Mouse (Mus musculus) adrenal gland, adult 18-20 months (tissue): Measurements from ENCODE around the gene Gna11. TPM values are rescaled to one million over a fixed set of nuclear protein-coding genes. Genes with fewer than 3 reads are reported as not detected.
A peak's percentile ranks its signal among the peaks of the same experiment; 100 is the strongest.

Experiments
- DNase-seq, 2 experiments: peaks; one replicate each; pipeline ENCODE4 v3.0.0; 2021 to 2022; ENCODE audit warnings: low spot score in 2 of 2
- total RNA-seq, 2 experiments: library from RNA; stranded (reverse); gene quantifications; 1 replicate in 1 of 2; 2 replicates in 1 of 2; pipeline ENCODE4 v1.2.3; 2021

Gna11 gene
- total RNA-seq, 2 experiments from 2014 or later, result 81.7 to 83.4 TPM

DNA sequence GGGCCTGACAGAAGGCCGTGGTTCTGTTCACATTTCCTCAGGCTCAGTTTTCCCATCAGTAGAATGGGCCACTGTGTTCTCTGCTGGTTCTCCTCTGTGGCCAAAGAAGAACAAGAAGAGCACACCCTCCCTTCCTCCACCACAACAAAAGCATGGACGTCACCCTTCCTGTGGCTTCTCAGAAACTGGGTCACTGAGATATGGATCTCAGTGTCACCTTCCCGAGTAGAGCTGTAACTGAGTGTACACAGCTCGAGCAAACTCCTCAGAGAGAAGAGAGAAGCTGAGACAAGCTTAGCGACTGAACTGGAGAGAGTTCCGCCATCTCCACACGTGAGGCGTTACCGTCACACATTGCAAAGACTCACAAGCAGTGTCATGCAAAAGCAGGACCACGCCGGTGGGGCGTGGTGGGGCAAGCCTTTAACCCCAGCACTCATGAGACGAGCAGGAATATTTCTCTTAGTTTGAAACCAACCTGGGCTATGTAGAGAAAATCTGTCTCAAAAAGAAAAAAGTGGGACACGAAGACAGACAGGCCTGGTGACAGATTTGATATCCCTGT is 34.7 kb downstream of the Gna11 start:
- DNase-seq, result no peak

DNA sequence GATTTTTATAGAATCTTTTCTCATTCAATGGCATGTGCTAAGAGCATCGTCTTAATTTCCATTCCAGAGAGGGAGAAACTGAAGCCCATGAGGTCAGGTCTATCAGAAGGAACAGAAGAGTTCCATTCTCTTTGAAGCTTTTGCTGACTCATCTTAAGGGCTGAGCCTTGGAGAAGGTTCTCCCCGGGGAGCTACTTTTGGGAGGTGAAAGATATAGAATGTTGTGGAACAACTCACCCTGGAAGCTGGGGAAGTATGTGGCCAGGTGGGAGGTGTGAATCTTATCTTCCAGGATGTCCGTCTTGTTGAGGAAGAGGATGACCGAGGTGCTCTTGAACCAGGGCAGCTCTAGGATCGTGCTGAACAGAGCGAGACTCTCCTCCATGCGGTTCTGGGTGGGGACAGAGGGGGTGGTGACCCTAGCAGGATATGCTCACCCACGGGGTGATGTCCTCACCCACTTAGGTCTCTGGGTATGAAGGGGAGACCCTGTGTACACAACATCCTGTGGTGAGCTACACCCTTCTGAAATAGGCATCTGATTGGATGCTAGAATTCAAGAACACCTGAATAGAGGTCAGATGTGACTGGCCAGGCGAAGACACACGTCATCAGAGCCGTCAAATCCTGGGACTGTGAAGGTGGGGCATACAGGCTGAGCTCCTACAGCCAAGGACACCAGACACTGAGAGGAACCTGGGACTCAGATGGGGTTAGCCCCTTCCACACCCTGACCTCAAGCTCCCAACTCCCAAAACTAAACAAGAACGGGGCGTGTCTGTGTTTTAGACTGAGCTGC is 37.1 kb downstream of the Gna11 start:
- DNase-seq, result no peak

DNA sequence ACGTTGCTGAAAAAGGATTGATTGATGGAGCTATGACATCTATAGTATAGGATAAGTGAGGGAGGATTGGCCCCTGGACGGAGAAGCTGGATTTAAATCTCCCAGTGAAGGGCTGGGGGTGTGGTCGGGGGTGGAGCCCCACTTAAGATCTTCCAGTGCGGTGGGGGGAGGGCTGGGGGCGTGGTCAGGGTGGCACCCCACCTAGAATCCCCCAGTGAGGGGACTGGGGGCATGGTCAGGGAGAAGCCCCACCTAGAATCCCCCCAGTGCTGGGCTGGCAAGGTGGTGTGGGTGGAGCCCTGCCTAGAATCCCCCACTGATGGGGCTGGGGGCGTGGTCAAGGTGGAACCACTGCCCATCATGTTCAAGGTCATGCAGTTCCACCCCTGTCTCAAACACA is 37.9 kb downstream of the Gna11 start:
- no peak for DNase-seq

DNA sequence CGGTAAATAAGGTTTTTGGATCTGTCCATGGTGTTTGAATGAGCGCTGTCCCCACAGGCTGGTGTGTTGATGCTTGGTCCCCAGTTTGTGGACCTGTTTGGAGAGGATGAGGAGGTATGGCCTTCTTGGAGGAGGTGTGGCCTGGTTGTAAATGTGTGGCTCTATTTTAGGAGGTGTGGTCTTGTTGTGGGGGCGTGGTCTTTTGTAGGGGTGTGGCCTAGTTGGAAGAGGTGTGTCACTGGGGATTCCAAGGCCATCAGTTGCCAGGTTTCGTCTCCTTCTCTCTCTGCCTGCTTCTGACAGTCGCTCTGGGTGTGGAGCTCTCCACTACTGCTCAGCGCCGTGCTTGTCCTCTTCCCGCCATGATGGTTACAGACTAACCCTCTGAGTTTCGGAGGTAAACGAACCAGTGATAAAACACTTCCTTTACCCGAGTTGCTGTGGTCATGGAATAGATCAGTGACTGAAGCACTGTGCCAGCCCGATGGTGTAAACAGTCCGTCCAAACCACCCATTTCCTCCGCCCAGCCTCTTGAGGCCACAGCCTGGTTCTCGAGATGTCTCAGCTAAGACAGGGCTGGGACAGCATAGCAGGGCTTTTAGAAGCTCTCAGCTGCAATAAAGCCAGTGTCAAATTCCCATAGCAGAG is 39.9 kb downstream of the Gna11 start:
- no peak for DNase-seq

DNA sequence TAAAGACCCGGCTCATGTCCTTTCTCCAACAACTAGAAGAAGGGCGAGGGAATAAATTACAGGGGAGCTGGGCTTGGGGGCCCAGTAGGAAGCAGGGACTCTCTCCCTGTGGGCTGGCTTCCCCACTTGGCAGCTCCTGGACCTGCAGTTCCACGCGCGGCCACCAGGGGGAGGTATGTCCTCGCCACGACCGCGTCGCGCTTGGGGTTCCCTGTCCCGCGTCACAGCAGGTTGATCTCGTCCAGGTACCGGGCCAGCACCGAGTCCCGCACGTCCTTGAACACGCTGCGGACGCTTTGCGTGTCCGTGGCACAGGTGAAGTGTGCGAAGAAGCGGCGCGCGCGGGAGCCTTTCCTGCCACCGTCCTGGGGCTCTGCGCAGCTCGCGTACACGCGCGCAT is 42.3 kb downstream of the Gna11 start:
- peak; percentile 96 to 97 for DNase-seq

DNA sequence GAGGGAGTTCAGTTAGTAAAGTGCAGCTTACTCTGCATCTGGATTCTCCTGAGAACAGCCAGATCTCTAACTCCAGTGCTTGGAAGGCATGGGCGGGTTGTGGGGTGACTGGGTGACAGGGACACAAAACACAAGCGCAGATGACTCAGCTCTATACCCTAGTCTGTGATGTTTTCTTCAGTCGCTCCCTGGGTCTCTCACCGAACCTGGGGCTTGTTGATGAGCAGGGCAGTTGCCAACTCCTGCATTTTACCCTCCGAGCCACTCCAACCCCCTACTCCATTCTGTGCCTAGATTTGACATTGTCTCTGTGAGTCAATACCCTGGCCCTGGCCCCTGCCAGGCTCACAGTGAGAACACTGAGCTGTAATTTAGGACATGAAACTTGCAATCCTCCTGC is 43.1 kb downstream of the Gna11 start:
- no peak for DNase-seq

DNA sequence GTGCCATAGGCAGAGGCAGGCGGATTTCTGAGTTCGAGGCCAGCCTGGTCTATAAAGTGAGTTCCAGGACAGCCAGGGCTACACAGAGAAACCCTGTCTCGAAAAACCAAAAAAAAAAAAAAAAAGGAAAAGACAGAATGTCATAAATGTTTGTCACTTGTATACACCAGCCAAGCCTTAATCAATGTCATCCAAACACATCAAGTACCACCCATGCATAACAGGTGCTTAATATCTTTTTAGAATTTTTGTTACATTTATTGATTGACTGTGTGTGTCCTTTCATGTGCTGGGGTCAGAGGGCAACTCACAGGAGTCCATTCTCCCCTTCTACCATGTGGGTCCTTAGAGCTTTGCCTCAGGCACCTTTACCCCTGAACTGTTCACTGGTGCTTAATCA is 45.0 kb downstream of the Gna11 start, which contains the start of gene S1pr4:
Gene S1pr4 (minus strand): TSS at position 101 of the 400 bp plus-strand sequence.
- no peak for DNase-seq

DNA sequence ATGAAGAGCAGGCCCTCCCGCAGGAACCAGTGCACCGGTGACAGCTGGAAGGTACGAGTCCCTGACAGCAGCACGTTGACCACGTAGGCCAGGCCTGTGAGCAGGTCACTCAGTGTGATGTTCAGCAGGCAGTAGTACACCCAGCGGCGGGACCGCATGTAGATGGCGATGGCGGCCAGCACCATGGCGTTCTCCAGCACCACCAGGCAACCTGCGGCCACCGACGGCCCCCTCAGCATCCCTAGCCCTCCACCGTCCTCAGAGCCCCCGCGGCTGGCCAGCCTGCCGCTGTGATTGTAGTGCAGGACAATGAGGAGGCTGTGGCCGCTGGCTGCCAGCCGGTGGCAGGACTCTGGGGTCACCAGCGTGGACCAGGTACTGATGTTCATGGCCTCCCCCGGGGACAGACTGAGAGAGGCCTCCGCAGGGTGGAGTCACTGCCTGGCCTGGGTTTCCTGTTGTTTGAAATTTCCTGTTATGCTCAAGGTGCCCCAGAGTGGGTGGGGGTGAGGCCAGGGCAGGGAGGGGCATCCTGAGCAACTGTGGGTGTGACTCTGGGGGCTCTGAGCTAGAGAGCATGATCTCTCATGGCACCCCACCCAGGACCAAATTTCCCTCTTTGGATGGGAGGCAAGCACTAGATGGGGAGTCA is 45.6 kb downstream of the Gna11 start:
- DNase-seq, result no peak

DNA sequence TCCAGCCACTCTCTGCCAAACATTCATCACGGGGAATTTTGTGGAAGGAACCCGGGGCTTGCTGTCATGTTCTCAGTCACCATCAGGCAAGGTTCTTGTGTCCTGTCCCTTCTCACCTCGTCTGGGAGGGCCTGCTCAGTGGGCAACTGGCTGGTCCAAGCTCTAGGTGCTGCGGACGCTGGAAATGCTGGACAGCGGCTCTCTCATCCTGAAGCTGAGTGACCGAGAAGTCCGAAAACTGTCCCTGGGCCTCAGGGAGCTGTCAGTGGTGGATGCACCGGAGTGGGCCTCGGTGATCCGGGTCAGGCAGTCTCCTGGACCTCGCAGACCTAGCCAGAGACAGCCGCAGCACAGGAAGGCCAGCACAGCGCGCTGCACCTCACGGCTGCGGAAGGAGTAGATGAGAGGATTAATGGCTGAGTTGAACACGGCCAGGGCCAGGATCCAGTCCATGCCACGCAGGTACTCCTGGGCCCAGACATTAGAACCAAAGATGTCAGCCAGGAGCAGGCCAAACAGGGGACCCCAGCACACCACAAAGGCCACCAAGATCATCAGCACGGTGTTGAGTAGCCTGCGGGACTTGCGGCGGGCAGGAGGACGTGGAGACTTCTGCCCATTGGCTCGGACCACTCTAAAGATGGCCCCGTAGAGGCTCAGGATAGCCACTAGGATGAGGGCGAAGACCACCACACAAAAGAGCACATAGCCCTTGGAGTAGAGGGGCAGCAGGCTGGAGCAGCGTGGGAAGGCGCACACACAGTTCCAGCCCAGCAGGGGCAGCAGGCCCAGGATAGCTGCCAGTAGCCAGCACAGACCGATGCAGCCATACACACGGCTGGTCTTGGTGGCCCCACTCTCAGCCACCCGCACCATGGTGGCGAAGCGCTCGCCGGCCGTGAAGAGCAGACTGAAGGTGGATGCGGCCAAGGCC is 46.4 kb downstream of the Gna11 start:
- DNase-seq, result no peak

DNA sequence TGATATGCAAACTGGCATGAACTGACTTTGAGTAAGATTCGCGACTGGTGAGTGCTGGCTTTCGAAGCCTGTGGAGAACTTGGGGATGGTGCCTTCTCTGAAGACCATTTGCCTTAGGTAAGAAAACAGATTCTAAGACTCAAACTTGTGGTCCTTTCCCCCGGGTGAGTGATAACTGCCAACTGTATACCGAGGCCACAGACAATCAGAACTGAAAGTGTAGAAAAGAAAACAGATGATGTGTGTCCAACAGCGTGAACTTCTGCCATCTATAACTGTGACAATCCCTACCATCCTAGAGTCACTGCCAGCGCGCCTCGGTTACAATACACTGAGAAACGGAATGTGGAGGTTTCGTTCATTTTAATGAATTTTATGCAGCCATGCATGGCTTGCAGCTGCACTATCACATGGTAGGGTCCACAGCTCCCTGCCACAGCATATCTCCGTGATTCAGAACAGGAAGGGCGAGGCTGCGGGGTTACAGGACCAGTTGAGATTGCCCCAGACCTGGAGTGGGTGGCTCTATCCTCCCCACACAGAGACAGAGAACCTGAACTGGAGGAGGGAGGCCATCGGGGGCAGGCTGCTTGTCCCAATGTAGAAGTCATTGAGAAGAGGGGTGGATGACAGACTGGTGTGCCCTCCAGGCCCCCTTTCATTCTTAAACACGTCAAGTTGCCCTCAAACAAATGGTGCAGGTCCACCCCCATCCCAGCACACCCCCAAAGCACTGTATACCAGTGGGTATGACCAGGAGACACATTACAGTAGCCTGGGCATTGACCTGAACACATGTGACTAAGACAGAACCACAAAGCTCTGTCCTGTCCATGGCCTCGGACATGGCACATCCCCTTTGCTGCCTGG is 47.4 kb downstream of the Gna11 start:
- no peak for DNase-seq

DNA sequence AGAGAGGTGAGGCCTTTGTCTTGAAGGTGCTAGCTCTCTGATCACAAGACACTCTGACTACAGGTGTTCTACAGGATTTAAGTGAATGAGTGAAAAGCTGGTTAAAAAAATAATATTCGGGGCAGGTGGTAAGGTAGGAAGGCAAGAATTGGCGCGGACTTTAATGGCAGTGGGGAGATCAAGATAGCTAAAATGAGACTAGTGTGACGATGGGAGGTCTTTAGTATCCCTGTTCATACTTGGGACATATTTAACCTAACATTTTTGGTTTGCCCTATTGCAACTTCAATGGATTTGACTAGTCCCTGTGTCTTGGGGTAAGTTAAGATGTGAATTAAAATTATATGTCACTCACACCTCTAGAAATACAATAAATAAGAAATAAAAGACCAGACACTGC is 48.0 kb downstream of the Gna11 start:
- DNase-seq, result no peak

DNA sequence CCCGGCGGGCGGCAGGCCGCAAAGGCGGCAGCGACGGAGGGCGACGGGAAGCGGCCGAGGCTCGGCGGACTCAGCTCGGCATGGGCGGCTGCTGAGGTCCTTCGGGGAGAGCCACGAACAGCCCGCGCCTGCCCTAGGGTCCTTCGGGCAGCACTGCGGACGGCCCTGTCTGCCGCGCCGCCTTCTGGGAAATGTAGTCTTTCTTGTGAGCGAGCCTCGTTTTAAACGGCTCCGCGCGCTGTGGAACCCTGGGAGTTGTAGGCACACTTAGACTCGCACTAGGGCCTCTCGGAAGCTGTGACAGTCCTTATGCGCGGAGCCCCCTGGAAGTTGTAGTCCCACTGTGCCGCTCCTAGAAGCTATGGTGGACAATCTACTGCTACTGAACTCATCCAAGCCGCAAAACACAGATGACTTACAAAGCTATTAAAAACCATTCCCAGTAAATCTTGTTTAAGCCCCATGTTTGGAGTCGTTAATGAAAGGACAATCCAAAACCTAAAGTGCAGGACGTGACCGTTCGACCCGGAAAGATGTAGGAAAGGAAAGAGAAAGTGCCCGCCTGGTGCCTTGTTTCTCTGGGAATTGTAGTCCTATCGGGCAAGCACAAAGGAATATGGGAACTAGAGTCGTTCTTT is 48.6 kb downstream of the Gna11 start, which contains the start of gene Ncln:
Gene Ncln (minus strand): TSS at position 129 of the 638 bp plus-strand sequence.
- DNase-seq, result peak; percentile 94

DNA sequence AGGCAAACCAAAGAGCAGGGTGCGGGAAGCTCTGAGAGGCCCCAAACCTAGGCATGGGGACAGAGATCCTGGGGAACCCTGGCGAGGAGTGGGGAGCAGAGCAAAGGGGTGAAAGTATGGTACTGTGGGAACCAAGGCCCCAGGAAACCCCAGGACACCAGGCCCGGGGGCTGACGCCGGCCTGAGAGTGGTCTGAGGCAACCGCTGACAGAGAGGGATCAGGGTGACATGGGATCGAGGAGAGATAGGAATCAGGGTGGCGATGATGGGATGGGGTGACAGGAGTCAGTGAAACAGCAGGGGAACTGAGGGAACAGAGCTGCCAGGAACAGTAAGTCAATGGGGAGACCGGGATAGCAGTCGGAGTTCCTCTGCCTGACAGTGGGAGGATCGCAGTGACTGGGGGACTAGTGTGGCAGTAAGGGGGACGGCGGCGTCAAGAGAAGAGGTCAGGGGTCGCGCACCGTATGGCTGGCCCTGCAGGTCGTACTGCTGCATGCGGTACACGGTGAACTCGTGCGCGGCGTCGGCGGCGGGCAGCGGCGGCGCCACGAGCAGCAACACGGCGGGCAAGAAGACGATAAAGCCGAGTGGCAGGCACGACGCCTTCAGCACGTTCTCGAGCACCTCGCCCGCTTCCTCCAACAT is 49.2 kb downstream of the Gna11 start:
- no peak for DNase-seq

DNA sequence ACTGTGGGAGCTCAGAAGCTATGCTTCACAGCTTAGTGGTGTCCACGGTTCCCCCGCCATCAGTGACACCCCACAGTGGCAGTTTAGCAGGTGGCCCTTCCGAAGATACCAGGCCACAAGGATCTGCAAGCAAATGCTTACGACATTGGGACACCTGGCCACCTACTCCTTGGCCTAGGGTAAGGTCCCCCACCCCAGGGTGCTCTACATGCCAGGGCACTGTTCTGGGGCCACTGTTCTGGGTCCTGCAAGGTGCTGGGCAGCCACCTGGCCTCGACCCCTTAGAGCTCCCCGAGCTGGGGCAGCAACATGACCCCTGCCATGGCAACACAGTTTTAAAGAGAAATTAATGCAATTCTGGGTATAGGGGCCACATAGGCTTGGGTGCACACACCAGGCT is 49.8 kb downstream of the Gna11 start:
- no peak for DNase-seq

DNA sequence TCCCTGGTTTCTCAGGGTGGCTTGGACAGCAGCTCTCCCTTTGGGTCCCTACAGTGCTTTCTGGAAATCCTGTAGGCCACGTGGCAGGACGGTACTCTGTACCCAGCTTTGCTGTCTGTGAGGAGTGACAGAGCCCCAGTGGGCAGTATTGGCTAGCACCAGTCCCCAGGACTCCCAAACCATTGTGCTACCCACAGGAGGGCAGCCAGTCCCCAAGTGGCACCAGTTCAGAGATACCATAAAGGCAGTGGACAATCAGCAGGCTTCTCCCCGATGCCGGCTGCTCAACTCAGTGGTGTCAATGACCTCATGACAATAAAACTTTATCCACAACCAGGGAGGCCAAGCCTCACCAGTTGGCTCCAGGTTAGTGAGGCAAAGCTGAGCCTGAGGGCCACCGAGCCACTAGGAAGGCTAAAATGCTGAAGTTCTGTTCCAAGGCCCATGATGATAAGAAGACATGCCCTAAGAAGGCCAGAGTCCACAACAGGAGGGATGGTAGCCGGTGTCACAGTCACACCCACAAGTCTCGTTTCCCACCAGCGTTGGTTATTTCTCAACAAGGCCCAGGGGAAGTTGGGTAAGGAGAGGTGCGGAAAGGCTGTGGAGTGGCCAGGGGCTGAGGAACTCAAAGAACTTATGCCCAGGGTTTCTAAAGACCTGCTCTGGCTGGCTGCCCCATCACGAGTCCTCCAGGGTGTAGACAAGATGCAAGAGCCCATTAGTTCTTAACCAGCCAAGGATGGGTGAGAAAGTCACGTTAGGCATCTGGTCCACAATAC is 50.5 kb downstream of the Gna11 start:
- DNase-seq, result no peak

DNA sequence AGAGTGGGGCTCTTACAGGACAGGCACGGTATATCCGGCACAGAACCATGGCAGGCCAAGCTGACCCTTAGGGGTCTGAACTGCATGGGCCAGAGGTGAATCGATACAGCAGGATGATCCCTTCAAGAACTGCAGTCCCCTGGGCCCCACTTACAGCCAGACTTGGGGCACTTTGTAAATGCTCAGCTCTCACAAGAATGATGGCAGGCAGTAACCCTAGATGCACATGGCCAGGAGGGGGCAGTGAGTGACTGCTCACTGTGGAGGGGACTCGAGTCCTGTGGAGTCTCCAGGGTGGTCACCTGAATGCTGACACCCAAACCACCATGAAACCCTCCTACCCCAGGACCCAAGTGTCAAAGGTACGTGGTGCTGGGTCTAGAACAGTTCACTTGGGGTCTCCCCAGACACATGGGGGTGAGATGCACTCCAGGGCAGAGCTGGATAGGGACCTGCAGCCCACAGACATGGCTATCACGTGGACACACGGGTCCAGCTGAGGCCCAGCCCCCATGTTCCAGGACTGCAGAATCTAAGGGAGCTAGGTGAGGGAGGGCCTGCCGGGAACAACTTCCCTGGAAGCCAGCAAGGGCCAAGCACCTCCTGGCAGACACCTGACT is 51.3 kb downstream of the Gna11 start:
- DNase-seq, result no peak

DNA sequence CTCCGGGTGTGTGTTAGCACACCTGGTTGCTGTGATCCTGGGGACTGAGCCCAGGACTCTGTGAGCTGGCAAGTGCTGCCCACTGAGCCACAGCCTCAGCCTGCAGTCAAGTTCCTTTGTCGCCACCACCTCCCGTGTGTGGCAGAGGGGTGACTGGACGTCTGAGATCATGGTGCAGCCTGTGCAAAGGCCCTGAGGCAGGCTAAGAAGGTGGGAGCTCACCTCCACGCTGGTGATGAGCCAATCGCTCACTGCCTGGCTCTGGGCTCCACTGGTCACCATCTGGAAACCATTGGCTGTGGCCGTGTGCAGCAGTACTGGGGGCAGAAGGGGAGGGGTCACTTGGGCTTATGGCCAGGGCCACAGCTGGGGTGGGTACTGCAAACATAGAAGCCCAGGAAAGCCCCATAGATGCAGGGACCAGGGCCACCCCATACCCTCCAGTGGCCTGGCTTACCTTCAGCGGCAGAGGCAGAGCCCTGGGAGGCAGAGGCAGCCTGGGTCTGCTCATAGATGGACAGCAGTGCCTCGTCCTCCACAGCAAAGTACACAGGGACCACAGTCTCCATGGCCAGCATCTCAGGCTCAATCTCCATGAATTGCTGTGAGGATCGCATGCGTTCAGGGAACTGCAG is 52.3 kb downstream of the Gna11 start:
- no peak for DNase-seq
